Mouse (Mus musculus) intestine, embryonic 14.5 days (tissue): ENCODE measurements around the gene Ckap4. TPM values are rescaled to one million over a fixed set of nuclear protein-coding genes. Genes with fewer than 3 reads are reported as not detected.
A peak's percentile ranks its signal among the peaks of the same experiment; 100 is the strongest.

Experiments
- ATAC-seq: fragments of 200-750 bp; cut with Nextera tagmentation; replicated peaks from 2 replicates; pipeline ENCODE4 v1.8.0; 2017; ENCODE audit warnings: low read depth, moderate number of reproducible peaks, moderate TSS enrichment, moderate library complexity; ENCODE audit not compliant: low FRiP score, low TSS enrichment
- DNase-seq: peaks from one replicate; pipeline ENCODE4 v3.0.0-alpha.2; 2018; ENCODE audit warnings: low spot score
- H3K27ac ChIP-seq: fragments of 300-500 bp; sonication (generic); 2 replicates; pipeline ENCODE4 v1.5.1; 2014; ENCODE audit warnings: low read depth, mild to moderate bottlenecking, control low read depth
- H3K27me3 ChIP-seq: fragments of 300-500 bp; sonication (generic); replicated peaks from 2 replicates; pipeline ENCODE4 v1.6.1; 2014; ENCODE audit warnings: low read length, control low read depth; ENCODE audit not compliant: control insufficient read depth, insufficient read depth
- H3K36me3 ChIP-seq: fragments of 300-500 bp; sonication (generic); 2 replicates; pipeline ENCODE4 v1.6.1; 2014; ENCODE audit warnings: low read length, control low read depth; ENCODE audit not compliant: control insufficient read depth, insufficient read depth
- H3K4me1 ChIP-seq: fragments of 300-500 bp; sonication (generic); replicated peaks from 2 replicates; pipeline ENCODE4 v1.6.1; 2014; ENCODE audit warnings: low read length, control low read depth, mixed read lengths; ENCODE audit not compliant: control insufficient read depth, insufficient read depth
- H3K4me2 ChIP-seq: fragments of 300-500 bp; sonication (generic); 2 replicates; pipeline ENCODE4 v1.6.1; 2014; ENCODE audit warnings: low read length
- H3K4me3 ChIP-seq: fragments of 300-500 bp; sonication (generic); 2 replicates; pipeline ENCODE4 v1.5.1; 2014; ENCODE audit warnings: low read depth, low read length, control low read depth, mixed read lengths
- H3K9ac ChIP-seq: fragments of 300-500 bp; sonication (generic); 2 replicates; pipeline ENCODE4 v1.6.1; 2014; ENCODE audit warnings: mild to moderate bottlenecking, low read length
- H3K9me3 ChIP-seq: fragments of 300-500 bp; sonication (generic); 2 replicates; pipeline ENCODE4 v1.6.1; 2016; ENCODE audit warnings: low read length, control low read depth; ENCODE audit not compliant: control insufficient read depth
- WGBS: fragments of 180-500 bp; shearing (Covaris S2); extraction: QIAGEN DNeasy Blood & Tissue Kit; methylation state at CpG from one replicate; pipeline ENCODE4 v1.1.7; 2014; 5-methylcytosine and 5-hydroxymethylcytosine counted together
- polyA plus RNA-seq: library from polyadenylated mRNA; unstranded; fragments of >200 nt; fragmentation: Nextera tagmentation; extraction: Ambion mirVana; gene quantifications from 2 replicates; pipeline ENCODE4 v1.2.1, GENCODE M21; 2014

The Ckap4 gene
- polyA plus RNA-seq, 1 experiment from 2014 or later, result 82.2 TPM

DNA sequence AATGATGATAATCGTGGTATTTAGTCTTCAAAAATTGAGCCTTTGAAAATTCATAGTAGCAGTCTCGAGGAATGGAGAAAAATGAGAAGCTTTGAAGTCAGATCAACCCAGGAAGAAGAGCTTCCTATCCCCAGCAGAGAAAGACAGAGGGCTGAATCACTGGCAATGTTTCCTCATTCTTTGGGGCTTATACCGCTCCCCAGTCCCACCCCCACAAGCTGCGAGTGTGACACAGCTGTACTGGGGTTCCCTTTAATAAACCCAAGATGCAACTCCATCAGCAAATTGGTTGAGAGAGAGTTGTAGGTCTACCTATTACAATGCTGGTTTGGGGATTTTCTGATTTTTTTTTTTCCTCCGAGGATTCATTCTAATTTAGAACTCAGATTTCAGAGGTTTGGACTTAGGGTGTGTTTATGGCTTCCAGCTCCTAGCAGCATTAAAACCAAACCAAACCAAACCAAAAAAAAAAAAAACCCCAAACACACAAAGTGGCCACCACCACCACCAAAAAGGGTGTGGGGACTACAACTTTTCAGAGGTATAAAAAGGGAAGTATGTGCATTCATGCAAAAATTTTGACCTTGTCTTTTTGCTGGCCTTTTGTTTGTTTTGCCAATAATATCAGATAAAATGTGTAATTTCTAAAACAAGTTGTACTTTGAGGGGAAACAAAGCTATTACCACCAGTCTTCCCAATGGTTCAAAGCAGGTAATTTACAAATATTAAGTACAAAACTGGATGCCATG lies 40.0 kb upstream of the Ckap4 start:
- no peaks in the 10 kb centered on the region for H3K9me3 ChIP-seq
- H3K27ac ChIP-seq, result no peak overlapping the region
- H3K36me3 ChIP-seq, result no peaks in the 10 kb centered on the region
- no peaks in the 10 kb centered on the region; the same call in 1 of the 2 replicates for H3K4me1 ChIP-seq
- H3K4me2 ChIP-seq, result no peak overlapping the region
- DNase-seq (no peak), ATAC-seq (no peak)
- no peak overlapping the region for H3K9ac ChIP-seq
- 0 out of 2 replicates have a peak, but pooled peaks cover under 1% of the 10 kb centered on the region for H3K27me3 ChIP-seq
- 67% methylated on average over 5 of the region's 5 CpGs for WGBS
- H3K4me3 ChIP-seq, result no peak overlapping the region

DNA sequence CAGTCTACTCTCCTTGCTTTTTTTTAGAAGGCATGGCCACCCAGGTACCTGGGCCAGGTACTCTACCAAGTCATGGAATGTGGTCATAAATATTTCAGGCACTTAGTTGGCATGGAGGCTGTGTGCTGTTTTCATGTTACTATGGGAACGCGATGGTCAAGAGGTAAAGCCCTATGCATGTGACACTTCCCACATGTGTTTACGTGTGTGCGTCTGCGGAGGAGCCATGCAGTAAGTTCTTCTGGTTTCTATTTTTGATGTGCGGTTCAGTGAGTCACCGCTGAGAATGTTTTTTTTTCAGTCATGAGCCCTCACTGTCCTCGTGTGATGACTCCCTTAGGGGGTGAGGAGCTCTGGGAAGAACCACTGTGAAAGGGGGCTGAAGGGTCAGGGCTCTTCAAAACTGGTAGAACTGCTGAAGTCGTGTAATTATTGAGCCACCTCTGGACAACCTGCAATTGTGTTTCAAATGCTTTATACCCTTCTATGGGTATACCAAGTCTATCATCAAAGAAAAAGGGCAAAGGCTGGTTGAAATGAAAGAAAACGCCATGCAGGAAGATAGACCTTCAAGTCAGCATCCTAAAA lies 37.3 kb upstream of the Ckap4 start:
- H3K9me3 ChIP-seq, result no peaks in the 10 kb centered on the region
- H3K4me3 ChIP-seq, result no peak overlapping the region
- no peaks in the 10 kb centered on the region for H3K27me3 ChIP-seq
- H3K4me1 ChIP-seq, result no peaks in the 10 kb centered on the region
- no peaks in the 10 kb centered on the region for H3K36me3 ChIP-seq
- H3K4me2 ChIP-seq, result no peak overlapping the region
- no peak overlapping the region for H3K9ac ChIP-seq
- WGBS, result 81% methylated on average over 10 of the region's 10 CpGs
- DNase-seq, result no peak
- H3K27ac ChIP-seq, result no peak overlapping the region
- ATAC-seq, result no peak

DNA sequence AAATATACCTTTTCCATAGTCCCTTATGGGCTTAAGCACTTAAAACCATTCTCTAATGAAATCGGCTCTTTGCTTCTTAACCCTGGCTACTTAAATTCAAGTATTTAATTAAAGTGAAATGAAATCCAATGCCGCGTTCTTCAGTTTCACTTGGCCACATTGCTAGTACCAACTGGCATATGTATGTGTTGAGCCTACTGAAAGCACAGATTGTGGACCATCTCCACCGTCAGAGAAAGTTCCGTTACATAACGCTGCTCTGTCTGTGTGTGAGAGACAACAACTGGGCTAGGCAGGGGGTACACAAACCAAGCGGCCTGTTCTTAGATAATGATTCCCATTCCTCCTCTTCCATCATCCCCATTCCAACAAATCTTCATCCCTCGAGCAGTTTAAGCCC lies 30.6 kb upstream of the Ckap4 start:
- no peak overlapping the region for H3K9ac ChIP-seq
- H3K9me3 ChIP-seq, result no peaks in the 10 kb centered on the region
- no peaks in the 10 kb centered on the region for H3K36me3 ChIP-seq
- DNase-seq, result no peak
- no peak for ATAC-seq
- no peak overlapping the region for H3K4me3 ChIP-seq
- 0 out of 2 replicates have a peak, but pooled peaks cover 3% of the 10 kb centered on the region for H3K4me1 ChIP-seq
- no peaks in the 10 kb centered on the region for H3K27me3 ChIP-seq
- H3K27ac ChIP-seq, result no peak overlapping the region
- H3K4me2 ChIP-seq, result no peak overlapping the region
- WGBS, result 85% methylated on average over 8 of the region's 8 CpGs

DNA sequence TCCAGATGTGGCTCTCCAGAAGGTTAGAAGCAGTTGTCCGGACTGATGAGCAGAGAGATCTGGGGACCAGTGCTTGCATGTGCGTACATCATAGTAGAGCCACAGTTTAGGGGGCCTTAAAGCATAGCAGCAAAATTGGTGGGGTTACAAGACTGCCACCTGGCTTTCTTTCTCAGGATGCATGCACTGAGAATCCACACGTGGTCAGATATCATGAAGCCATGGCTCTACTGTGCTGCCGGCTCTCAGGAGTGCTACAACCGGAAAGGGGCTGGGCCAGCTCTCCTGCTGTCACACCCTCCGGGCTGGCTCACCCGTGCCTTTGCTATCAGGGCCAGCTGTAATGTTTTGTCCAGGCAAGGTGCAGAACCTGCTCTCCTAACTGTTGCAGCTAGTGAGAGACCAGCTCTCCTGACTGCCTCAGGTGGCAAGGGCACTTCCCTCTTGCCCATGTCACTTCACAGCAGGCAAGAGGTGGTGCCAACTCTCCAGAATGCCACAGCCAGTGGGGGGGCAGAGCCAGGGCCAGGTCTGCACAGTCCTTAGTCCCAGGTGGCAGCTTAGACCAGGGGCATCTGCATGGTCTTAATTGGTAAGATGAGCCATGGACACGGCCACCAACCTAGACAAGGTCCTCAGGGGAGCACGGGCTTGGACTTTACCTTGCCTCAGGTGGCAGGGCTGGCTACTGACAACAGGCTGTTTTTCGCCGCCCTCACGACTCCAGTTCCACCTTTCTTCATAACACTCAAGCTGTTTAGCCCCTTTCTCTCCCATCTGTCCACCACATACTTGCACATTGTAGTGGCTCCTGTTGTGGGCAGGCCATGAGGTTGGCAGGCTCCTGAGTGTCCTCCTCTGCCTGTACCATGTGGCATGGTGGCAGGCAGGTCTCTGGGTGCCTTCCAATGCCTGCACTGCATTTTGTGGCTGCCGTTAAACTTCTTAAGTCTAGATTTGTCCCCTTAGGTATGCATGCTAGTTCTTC lies 29.0 kb upstream of the Ckap4 start:
- Histone ChIP-seq H3K36me3 (no peaks in the 10 kb centered on the region), H3K9me3 (no peaks in the 10 kb centered on the region)
- WGBS, result 63% methylated on average over 13 of the region's 13 CpGs

DNA sequence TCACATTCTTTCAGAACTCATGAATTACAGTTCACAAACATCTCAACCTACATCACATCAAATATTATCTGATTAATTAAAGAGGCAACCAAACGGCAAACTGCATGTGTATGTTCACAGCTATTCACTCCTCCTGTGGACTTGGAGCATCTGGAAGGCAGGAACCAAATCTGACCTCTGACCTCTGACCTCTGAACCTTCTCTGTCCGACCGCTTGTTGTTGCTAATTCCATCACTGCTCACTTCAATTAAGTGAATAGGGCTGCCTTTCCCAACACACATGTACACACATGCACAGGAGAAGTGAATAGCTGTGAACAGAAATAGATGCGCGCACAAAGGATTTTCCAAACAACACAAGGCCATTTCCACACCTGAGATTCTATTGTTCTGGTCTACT lies 28.3 kb upstream of the Ckap4 start:
- WGBS, result 69% methylated on average over 5 of the region's 5 CpGs
- H3K4me1 ChIP-seq, result 0 out of 2 replicates have a peak, but pooled peaks cover 3% of the 10 kb centered on the region
- H3K27ac ChIP-seq, result no peak overlapping the region
- no peaks in the 10 kb centered on the region for H3K36me3 ChIP-seq
- H3K4me3 ChIP-seq, result no peak overlapping the region
- H3K4me2 ChIP-seq, result no peak overlapping the region
- no peak overlapping the region for H3K9ac ChIP-seq
- H3K27me3 ChIP-seq, result no peaks in the 10 kb centered on the region
- no peaks in the 10 kb centered on the region for H3K9me3 ChIP-seq
- ATAC-seq (no peak), DNase-seq (no peak)

More for the DNA sequence above, 29.0 kb upstream of the Ckap4 start:
- H3K27me3 ChIP-seq, result no peaks in the 10 kb centered on the region
- no peak overlapping the region for H3K27ac ChIP-seq
- no peak overlapping the region for H3K4me3 ChIP-seq
- H3K4me2 ChIP-seq, result no peak overlapping the region
- ATAC-seq, result peak; percentile 43; the same call in 1 of the 2 replicates
- 0 out of 2 replicates have a peak, but pooled peaks cover 3% of the 10 kb centered on the region for H3K4me1 ChIP-seq
- no peak overlapping the region for H3K9ac ChIP-seq
- no peak for DNase-seq

DNA sequence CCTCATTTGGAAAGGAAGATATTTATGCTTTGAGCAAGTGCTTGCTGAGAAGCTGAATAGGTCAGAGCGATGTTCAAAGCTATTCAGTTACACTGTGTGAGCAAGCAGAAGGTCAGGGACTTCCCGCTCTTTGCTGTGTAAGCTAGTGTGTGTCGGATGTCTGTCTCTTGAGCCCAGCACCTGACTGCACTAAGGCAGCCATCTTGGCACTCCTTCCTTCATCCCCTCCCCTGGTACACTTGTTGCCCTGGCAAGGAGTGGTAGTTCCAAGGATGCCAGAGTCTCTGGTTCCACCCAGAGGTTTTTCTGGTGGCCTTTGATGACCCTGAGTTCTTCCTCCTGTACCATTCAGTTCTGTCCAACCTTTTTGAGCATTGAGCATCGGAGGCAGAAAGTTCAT lies 26.1 kb upstream of the Ckap4 start:
- WGBS, result 89% methylated on average over 4 of the region's 4 CpGs
- Histone ChIP-seq H3K4me3 (no peak overlapping the region), H3K9ac (no peak overlapping the region), H3K27me3 (no peaks in the 10 kb centered on the region), H3K36me3 (no peaks in the 10 kb centered on the region), H3K27ac (no peak overlapping the region), H3K9me3 (no peaks in the 10 kb centered on the region), H3K4me2 (no peak overlapping the region), H3K4me1 (0 out of 2 replicates have a peak, but pooled peaks cover 3% of the 10 kb centered on the region)
- ATAC-seq, result no peak
- no peak for DNase-seq

DNA sequence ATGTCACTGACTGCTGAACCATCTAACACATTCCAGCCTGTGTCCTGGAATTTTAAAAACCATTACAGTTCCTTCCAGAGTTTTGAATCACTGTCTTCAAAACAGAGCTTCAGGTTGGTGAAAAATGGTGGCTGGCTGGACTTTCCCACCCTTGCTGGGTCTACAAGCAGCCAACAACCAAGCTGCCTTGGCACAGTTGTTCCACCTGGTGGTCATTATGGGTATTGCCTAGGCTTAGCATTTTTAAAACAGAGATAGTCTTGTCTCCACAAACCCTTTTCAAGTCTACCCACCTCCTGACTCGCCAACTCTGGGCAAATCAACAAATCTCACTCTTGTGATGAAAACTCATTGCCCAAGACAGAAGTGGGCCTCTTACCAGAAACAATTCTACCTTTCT lies 24.6 kb upstream of the Ckap4 start:
- no peak for DNase-seq
- no peak overlapping the region for H3K27ac ChIP-seq
- no peak overlapping the region for H3K4me2 ChIP-seq
- no peak for ATAC-seq
- WGBS, result 81% methylated on average over 1 of the region's 1 CpGs
- H3K9me3 ChIP-seq, result no peaks in the 10 kb centered on the region
- no peak overlapping the region for H3K4me3 ChIP-seq
- H3K36me3 ChIP-seq, result no peaks in the 10 kb centered on the region
- no peaks in the 10 kb centered on the region for H3K27me3 ChIP-seq
- 0 out of 2 replicates have a peak, but pooled peaks cover 3% of the 10 kb centered on the region for H3K4me1 ChIP-seq
- H3K9ac ChIP-seq, result no peak overlapping the region

DNA sequence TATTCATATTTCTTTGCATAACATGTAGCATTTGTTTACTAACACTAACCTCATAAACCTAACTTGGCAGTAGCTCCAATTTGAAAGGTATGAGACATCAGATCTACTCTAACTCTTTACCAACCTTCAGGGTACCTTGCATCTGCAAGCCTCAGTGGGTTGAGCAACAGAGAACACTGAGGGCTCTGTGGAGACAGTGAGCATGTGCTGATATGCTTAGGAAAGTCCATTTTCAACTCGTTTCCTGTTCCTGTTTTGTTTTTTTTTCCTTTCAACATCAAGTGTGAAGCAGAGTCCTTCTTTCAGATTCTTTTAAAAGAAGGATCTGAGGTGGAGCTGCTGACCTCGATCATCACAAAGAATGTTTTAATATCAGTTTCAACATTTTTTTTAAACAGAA lies 22.3 kb upstream of the Ckap4 start:
- 73% methylated on average over 2 of the region's 2 CpGs for WGBS

More for the DNA sequence above, 22.3 kb upstream of the Ckap4 start:
- H3K4me1 ChIP-seq, result no peaks in the 10 kb centered on the region
- ATAC-seq, result no peak
- no peak overlapping the region for H3K4me2 ChIP-seq
- no peaks in the 10 kb centered on the region for H3K9me3 ChIP-seq
- no peak overlapping the region for H3K9ac ChIP-seq
- H3K36me3 ChIP-seq, result no peaks in the 10 kb centered on the region
- H3K4me3 ChIP-seq, result no peak overlapping the region
- no peak overlapping the region for H3K27ac ChIP-seq
- DNase-seq, result no peak
- H3K27me3 ChIP-seq, result no peaks in the 10 kb centered on the region
